Mouse (Mus musculus) gastrocnemius, adult 2 months (tissue): Measurements from ENCODE around the gene Tmem151a. TPM values are rescaled to one million over a fixed set of nuclear protein-coding genes. Genes with fewer than 3 reads are reported as not detected.
"Not testable (repeated sequence)": the region's sequence is repeated elsewhere in the genome, so short reads cannot be mapped to it uniquely, and the experiment has no call there.

Source experiments
- DNase-seq: peaks from one replicate; pipeline ENCODE4 v3.0.0; 2022
- H3K27ac ChIP-seq: fragments of 200-600 bp; 2 replicates; pipeline ENCODE4 v1.8.1; 2022; ENCODE audit warnings: mild to moderate bottlenecking
- H3K4me3 ChIP-seq: fragments of 200-600 bp; 2 replicates; pipeline ENCODE4 v1.8.1; 2022; ENCODE audit warnings: mild to moderate bottlenecking, moderate library complexity
- CTCF ChIP-seq: fragments of 200-600 bp; IDR thresholded peaks from 2 replicates; pipeline ENCODE4 v1.8.1; 2022; ENCODE audit warnings: antibody characterized with exemption, mild to moderate bottlenecking, moderate library complexity
- intact Hi-C: fragments of 180-260 bp; cut with DNase I; formaldehyde crosslinking; loops from one replicate; pipeline ENCODE4 v1.15.1; 2025
- total RNA-seq, 2 experiments: library from RNA; stranded (reverse); gene quantifications; 2 replicates each; pipeline ENCODE4 v1.2.3; 2021

Gene Tmem151a
- total RNA-seq, 2 experiments from 2014 or later: not detected

DNA sequence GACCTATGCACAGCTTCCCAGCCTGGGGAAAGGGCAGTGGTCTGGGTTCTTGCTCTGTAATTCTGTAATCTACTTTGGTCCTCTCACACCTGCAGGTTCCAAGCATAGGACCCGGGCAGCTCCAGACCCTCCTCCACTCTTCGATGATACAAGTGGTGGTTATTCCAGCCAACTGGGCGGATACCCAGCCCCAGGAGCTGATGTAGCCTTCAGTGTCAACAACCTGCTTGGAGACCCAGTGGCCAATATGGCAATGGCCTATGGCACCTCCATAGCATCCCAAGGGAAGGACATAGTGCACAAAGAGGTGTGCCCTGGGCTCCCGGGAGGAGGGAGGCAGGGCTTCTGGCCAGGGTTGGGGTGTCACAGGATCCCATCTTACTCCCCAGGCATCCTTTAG lies 4.0 kb upstream of the Tmem151a start:
- intact Hi-C loops: loop anchor here (5.0 kb wide), 1 partner anchor 47 kb away; the partner anchor contains the start of gene Brms1
- H3K4me3 ChIP-seq: peak overlapping the region; percentile 86
- DNase-seq: no peak
- no peak overlapping the region for H3K27ac ChIP-seq
- no peak for TF ChIP-seq CTCF

DNA sequence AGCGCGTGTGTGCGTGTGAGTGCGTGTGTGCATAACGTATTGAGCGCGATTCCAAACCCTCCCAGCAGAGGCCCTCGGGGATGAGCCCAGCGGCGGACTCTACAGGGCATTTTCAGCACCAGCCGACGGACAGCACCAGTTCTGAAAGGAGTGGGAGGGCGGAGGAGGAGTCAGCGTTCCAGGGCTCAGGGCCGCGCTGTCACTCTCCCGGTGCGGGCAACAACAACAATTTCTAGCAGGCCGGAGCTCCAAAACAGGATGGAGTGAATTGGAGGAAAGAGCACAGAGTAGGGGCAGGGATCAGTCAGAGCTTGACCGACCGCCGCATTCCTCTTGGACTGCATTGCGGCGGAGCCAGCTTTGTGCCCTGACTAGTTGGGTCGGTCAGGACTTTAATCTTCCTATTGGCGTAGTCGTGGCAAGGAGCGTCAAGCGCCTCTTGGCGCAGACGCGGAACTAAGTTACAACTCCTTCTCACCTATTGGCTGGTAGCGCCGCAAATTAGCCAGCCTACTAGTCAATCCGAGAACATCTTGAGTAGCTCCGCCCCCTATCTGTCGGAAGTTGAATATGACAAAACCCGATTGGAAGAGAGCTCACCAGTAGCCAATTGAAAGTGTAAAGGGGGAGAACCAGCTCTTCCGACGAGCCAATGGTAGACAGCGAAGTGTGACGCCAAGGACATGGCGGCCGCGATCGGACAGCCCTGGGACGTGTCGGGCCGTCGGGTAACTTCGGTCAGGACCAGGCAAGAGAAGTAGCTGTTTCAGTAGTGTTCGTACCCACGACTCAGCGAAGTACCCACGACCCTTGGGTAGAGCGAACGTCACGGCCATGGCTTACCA lies 2.8 kb upstream of the Tmem151a start, which contains the start of gene Yif1a:
Gene Yif1a (plus strand): TSS at position 655 of the 845 bp plus-strand sequence.
- peak; percentile 60 for TF ChIP-seq CTCF
- peak within 1 kb of the TSS; percentile 86 for H3K4me3 ChIP-seq
- peak; percentile 93 for DNase-seq
- peak within 1 kb of the TSS; percentile 95 for H3K27ac ChIP-seq
- intact Hi-C loops: loop anchor here (5.0 kb wide), 1 partner anchor 46 kb away; the partner anchor contains the start of gene Brms1

DNA sequence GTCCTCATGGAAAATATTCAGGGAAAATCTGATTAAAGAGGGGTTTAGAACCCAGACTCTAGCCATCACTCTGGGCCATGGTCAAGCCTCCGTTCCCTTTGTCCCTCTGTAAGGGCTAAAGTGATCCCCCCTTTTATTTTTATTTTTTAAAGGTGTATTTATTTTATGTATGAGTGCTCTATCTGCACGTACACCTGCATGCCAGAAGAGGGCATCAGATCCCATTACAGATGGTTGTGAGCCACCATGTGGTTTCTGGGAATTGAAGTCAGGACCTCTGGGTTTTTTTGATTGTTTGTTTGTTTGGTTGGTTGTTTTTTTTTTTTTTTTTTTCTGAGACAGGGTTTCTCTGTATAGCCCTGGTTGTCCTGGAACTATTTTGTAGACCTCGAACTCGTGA lies 1.2 kb upstream of the Tmem151a start:
- not testable (repeated sequence) for H3K4me3 ChIP-seq, DNase-seq, H3K27ac ChIP-seq
- intact Hi-C loops: loop anchor here (5.0 kb wide), 1 partner anchor 44 kb away; the partner anchor contains the start of gene Brms1

DNA sequence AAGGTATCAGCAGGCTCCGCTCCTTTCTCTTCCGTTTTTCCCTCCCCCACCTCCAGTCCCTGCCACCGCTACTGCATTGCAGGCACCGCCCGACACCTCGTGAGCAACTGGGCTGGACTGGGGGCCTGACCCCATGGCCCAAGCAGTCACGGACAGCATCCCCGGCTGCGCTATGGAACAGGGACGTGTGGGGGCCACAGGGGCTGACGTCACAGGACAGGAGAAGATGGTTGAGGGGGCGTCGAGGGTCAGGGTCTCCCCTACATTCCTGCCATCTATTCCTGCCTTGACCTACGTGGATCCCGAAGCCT lies 542 bp downstream of the Tmem151a start:
- H3K27ac ChIP-seq: no peak overlapping the region
- peak overlapping the region; percentile 72 for H3K4me3 ChIP-seq
- DNase-seq: no peak
- no peak for TF ChIP-seq CTCF
- intact Hi-C loops: loop anchor here (5.0 kb wide), 1 partner anchor 42 kb away; the partner anchor contains the start of gene Brms1

DNA sequence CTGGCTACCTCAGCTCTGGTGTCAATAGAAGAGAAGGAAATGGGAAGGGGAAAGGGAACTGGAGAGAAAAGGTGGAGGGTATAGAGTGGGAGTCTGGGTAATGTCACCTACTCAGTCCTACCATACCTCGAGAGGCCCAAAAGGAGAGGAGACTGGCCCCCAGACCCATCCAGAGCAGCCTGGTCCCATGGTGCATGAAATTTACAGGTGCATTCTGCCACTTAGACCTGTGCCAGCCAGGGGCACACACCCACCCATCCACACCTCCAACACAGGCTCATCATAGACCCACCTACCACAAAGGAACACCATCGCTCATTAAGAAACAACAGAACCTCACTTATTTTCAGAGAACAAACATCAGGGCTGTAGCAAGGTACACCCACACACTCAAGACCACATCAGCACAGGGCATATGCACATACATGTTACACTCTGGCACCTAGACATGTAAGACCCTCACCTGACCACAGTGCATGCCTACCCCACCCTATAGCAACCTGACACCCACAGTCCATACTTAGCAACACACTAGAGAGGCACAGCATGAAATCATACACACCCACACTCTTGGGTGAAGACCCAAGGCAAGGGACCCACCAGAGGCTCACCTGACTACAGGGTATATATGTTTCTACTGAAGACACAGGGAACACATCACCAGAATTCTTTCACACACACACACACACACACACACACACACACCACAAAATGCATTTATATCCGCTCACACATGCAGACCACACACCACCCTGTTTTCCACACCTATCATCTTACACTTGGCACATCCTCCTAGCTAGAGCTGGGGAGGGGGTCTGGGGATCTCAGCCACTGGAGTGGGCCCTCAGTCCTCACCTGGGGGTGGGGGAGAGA lies 1.1 kb downstream of the Tmem151a start:
- intact Hi-C loops: no loop called here
- H3K27ac ChIP-seq: no peak overlapping the region
- DNase-seq: no peak
- no peak for TF ChIP-seq CTCF
- H3K4me3 ChIP-seq: no peak overlapping the region

DNA sequence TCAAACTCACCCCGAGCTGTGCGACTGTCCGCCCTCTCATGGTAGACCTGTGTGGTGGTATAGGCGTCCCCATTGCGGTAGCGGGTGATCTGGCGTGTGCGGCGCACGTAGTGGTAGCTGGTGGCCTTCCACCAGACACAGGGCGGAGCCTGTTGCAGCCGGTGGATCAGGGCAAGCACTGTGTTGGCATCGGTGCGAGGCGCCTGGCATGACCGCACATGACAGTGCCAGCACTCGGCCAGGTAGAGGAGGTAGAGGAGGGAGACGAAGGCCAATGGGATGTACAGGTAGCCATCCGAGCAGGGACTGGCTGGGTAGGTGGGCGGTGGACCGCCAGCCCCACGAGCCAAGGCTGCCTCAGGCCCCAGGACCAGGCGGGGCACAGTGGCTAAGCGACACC lies 2.7 kb downstream of the Tmem151a start:
- no peak overlapping the region for H3K4me3 ChIP-seq
- DNase-seq: no peak
- H3K27ac ChIP-seq: no peak overlapping the region
- TF ChIP-seq CTCF: no peak
- intact Hi-C loops: no loop called here

DNA sequence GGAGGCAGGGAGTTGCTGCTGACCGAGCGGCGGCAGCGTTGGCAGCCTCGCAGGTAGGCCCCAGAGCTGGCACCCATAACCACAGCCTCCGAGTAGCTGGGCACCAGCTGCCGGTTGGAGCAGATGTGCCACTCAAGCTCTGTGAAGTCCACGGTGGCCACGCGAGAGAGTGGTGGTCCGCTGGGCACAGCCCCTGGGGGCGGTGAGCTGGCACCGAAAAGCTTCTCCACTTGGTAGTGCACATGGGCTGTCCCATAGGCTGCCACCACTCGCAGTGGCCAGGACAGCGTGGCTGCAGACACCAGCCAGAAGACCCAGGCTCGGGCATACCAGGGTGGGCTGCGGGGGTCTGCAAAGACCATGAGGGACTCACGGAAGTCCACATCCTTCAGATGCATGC lies 3.3 kb downstream of the Tmem151a start:
- H3K27ac ChIP-seq: no peak overlapping the region
- intact Hi-C loops: no loop called here
- no peak for TF ChIP-seq CTCF
- no peak overlapping the region for H3K4me3 ChIP-seq
- no peak for DNase-seq

DNA sequence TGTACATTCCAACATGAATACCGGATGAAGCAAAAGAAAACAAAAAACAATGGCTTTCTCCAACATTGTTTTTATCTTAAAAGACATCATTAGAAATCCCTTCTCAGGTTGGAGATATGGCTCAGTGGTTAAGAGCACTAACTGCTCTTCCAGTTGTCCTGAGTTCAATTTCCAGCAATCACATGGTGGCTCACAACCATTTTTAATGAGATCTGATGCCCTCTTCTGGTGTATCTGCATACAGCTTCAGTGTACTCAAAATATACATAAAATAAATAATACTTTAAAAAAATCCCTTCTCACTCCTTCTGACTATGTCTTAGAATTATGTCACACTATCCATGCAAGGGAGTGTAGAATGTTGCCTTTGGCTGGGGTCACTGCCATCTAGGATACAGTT lies 6.1 kb downstream of the Tmem151a start:
- Histone ChIP-seq H3K4me3 (no peak overlapping the region), H3K27ac (no peak overlapping the region)
- intact Hi-C loops: no loop called here
- no peak for DNase-seq
- no peak for TF ChIP-seq CTCF

DNA sequence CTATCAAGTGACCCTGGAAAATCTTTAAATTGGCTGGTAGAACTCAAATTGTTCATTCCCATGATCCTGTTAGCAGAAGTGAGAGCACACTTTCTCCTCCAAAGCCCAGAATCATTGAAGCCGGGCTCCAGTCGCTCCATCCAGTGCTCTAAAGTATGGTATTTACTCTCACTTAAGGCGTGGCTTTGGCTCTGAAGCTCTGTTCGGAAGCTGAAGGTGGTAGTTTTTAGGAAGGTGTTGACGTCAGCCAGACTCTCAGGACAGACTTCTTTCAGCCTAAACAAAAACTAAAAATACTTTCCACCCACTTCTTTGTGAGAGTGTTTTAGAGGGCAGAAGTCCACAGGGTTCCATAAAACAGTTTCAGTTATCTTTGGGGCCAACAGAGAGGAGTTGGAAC lies 11.8 kb downstream of the Tmem151a start:
- no peak overlapping the region for H3K27ac ChIP-seq
- intact Hi-C loops: loop anchor here (1.0 to 5.0 kb wide), 2 partner anchors 17 to 56 kb away; no protein-coding TSS in a partner anchor
- H3K4me3 ChIP-seq: no peak overlapping the region
- TF ChIP-seq CTCF: no peak
- DNase-seq: no peak

DNA sequence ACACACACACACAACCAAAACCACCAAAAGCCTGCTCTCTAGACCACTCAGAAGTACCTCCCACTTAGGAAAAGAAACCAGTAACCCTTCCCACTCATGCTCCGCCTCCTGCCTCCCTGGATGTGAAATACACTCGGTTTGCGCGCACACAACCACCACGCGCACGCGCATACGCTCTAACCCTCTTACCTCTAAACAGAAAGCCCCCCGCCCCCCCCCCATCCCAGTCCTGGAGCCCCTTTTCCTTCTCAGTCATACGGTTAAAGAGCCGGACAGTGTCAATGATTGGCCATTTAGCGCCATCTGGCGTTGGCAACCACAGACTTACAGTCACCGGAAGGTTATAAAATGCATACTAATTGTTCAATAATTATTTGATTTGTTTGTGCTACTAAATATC lies 12.3 kb downstream of the Tmem151a start:
- TF ChIP-seq CTCF: peak; percentile 70
- H3K27ac ChIP-seq: peak overlapping the region; percentile 80; the same call in 1 of the 2 replicates
- peak; percentile 69 for DNase-seq
- H3K4me3 ChIP-seq: peak overlapping the region; percentile 76
- intact Hi-C loops: loop anchor here (1.0 to 5.0 kb wide), 2 partner anchors 17 to 56 kb away; no protein-coding TSS in a partner anchor

DNA sequence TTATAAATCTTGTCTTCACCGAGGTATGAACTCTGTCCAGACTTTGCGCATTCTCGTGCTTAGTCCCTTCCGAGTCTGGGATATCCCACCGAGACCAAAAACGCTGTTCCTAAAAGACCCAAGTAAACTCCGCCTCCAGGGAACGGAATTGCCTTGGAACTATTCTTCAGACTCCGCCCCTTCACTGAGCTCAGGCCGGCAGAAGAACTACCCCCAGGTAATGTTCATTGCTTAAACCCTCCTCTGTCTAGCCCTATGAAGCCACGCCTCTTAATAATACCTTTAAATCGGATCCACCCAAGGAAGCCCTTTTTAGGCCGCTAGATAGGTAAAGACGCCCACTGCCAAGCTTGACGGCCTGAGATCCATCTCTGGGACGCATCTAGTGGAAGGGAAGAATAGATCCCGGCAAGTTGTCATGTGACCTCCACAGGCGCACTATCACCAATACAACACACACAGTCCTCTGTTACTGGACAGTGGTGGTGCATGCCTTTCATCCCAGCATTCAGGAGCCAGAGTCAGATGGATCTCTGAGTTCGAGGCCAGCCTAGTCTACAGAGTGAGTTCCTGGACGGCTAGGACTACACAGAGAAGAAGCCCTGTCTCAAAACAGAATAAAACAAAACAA lies 12.8 kb downstream of the Tmem151a start:
- H3K27ac ChIP-seq: peak overlapping the region; percentile 80
- H3K4me3 ChIP-seq: peak overlapping the region; percentile 76
- no peak for DNase-seq
- intact Hi-C loops: loop anchor here (1.0 to 5.0 kb wide), 2 partner anchors 16 to 55 kb away; no protein-coding TSS in a partner anchor
- no peak for TF ChIP-seq CTCF
